Mouse (Mus musculus): ENCODE measurements around the gene Ywhag. TPM values are rescaled to one million over a fixed set of nuclear protein-coding genes. Genes with fewer than 3 reads are reported as not detected.

Gene Ywhag
- total RNA-seq, 2 experiments from 2014 or later: 1,175 to 1,315 TPM

- no peak for DNase-seq (ENCODE audit: low spot score in 2 of 2)
- intact Hi-C loops (cut with DNase I): no loop called here
Observed at GRCm38 (mm10) chr5:135917327-135918058, 16.9 kb downstream of the Ywhag start.

DNA sequence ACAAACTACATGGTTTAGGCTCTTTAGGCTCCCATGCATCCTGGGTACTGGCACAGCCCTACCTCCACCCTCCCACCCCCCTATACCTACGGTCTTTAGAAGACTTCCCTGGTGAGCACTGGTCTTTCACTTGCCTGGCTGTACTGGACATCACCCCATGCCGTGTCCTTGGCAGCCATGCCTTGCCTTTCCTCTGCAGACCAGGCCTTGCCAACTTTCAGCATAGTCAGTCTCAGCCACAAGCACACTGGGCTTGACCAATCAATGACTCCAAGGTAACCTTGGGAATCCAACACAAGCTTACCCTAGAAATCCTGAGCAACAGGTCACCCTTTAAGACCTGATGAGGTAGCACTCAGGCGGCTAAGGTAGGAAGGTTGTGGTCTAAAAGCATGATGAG is 17.8 kb downstream of the Ywhag start:
- DNase-seq (ENCODE audit: low spot score in 2 of 2): no peak
- intact Hi-C loops (cut with DNase I): no loop called here

- intact Hi-C loops (cut with DNase I): no loop called here
Observed at GRCm38 (mm10) chr5:135916051-135916565, 18.3 kb downstream of the Ywhag start.

GRCm38 (mm10) chr5:135914156-135914555 is 20.3 kb downstream of the Ywhag start:
- intact Hi-C loops (cut with DNase I): no loop called here

More at GRCm38 (mm10) chr5:135916051-135916565, 18.3 kb downstream of the Ywhag start:
- DNase-seq (ENCODE audit: low spot score in 2 of 2): no peak

DNA sequence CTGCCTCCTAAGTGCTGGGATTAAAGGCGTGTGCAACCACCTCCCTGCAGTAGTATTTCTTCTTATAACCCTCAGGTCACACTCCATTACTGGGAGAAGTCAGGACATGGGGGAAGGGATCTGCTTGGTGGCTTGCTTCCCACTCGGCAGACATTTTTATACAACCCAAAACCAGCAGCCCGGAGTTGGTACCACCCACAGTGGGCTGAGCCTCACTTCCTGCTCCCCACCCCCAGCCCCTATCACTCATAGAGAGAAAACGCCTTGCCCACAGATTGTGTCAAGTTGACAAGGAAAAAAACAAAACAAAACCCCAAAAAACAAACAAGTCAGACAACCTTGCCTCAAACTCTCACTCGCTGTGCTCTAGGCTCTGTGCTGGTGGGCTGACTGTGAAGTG is 21.2 kb downstream of the Ywhag start:
- no peak for DNase-seq (ENCODE audit: low spot score in 2 of 2)
- intact Hi-C loops (cut with DNase I): no loop called here

More at GRCm38 (mm10) chr5:135914156-135914555, 20.3 kb downstream of the Ywhag start:
- no peak for DNase-seq (ENCODE audit: low spot score in 2 of 2)

DNA sequence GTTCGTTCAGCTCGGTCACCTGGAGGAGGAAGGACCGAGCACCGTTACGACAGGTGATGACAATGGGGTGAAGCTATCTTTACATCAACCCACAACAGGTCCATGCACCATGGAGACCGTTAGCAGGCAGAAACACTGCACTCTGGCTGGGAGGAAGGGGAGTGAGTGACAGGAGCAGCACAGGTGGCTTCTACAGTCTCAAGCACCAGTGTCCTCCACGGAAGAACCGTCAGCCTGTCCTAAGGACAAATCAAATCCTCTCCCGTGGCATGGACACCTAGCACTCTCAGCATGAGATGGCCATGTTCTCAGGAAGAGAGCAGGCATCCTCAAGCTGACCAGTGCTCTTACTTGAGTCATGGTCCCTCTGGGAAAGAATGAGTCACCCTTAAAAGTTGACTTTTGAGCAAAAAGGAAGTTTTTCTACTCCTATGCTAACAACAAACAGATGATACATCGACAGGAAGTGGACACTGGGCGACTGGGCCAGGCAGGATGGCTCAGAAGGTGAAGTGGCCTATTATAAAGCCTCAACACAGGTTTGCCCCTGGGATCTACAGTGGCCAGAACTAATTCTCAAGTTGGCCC is 22.7 kb downstream of the Ywhag start:
- DNase-seq (ENCODE audit: low spot score in 2 of 2): no peak
- intact Hi-C loops (cut with DNase I): loop anchor here (2.0 kb wide), 1 partner anchor 15 kb away; no protein-coding TSS in a partner anchor

DNA sequence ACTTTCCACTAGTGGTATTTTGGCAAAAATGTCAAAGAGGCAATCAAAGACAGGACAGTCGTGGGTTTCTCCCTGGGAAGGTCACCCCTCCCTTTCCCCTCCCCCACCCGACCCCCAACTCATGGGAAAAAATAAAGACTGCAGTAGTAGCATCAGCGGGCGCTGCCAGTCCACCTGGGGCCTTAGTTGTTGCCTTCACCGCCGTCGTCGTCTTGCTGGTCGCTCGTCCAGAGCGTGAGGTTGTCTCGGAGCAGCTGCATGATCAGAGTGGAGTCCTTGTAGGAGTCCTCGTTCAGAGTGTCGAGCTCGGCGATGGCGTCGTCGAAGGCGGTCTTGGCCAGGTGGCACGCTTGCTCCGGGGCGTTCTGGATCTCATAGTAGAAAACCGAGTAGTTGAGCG is 23.6 kb downstream of the Ywhag start:
- intact Hi-C loops (cut with DNase I): loop anchor here (2.0 kb wide), 1 partner anchor 16 kb away; no protein-coding TSS in a partner anchor

DNA sequence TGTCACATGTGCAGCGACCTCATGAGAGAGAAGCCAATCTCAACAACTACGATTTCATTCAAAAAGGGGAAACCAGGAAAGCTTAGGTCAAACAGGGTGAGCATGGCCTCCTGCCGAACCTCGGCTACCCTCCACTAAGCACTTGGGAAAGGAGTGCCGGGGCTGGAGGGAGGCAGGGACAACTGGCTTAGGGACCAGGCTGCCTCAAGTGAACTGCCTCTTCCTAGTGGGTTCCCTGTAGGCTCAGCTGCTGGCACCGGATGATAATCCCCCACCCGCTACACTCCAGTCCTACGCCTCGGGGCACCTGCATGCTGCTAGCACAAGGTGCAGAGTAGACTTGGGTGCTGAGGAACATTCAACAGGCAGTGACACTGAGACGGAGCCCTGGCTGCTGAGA is 24.8 kb downstream of the Ywhag start:
- intact Hi-C loops (cut with DNase I): loop anchor here (2.0 kb wide), 1 partner anchor 17 kb away; no protein-coding TSS in a partner anchor

More for the DNA sequence above, 23.6 kb downstream of the Ywhag start:
- no peak for DNase-seq (ENCODE audit: low spot score in 2 of 2)

DNA sequence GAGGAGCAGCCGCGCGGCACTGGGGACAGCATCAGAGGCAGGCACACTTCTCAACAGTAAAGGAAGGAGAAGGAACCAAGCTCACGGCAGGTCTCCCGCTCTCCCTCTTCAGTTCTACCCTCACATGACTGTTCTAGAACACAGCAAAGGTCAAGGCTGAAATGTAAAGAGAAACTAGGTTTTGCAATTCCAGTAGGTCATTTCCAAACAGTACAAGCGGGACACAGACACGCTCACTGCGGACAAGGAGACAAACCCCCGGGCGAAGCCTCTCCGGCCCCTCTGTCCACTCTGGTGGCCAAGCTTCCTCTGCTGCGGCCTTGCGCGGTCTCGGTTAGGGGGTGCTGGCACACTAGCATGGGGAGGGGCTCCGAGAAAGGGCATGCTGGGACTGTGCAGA is 25.4 kb downstream of the Ywhag start:
- peak in 1 of 2 experiments; percentile 25 for DNase-seq (ENCODE audit: low spot score in 2 of 2)
- intact Hi-C loops (cut with DNase I): no loop called here

More for the DNA sequence above, 24.8 kb downstream of the Ywhag start:
- DNase-seq (ENCODE audit: low spot score in 2 of 2): peak in 1 of 2 experiments; percentile 33

DNA sequence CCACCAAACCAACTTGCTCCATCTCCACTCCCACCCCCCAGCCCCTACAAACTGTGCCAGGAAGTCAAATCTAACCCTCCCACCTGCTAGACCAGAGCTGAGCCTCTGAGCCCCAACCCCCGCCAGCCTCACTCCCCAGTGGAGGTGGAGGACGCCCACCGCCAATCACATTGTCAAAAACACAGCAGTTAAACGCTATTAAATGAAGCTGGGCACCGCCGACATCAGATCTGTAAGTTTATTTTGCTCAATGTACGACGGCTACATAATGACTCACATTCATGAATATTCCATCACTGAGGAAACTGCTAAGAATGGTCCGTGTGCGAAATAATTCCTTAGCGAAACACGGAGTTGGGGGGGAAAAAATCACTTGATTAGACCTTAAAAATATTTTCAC is 26.2 kb downstream of the Ywhag start:
- peak; percentile 42 to 59 for DNase-seq (ENCODE audit: low spot score in 2 of 2)
- intact Hi-C loops (cut with DNase I): no loop called here

- intact Hi-C loops (cut with DNase I): no loop called here
- DNase-seq (ENCODE audit: low spot score in 2 of 2): no peak
Observed at GRCm38 (mm10) chr5:135907256-135907655, 27.2 kb downstream of the Ywhag start.

DNA sequence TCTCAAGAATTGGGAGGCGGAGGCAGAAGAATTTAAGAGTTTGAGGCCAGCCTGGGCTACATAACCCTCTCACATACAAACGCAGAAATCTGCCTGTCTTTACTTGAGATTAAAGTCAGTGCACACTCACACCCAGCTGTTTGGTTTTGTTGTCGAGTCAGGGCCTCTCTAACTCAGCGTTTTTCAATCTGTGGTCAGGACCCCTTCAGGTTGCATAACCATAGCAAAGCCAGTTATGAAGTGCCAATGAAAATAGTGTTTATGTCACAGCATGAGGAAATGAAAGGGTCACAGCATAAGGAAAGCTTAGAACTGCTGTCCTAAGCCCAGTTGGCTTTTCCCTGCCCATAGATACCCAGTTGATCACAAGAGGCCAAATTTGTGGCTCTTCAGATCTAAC is 27.6 kb downstream of the Ywhag start:
- intact Hi-C loops (cut with DNase I): no loop called here
- no peak for DNase-seq (ENCODE audit: low spot score in 2 of 2)

- intact Hi-C loops (cut with DNase I): loop anchor here (2.0 kb wide), 1 partner anchor 57 kb away; no protein-coding TSS in a partner anchor
- no peak for DNase-seq (ENCODE audit: low spot score in 2 of 2)
Observed at GRCm38 (mm10) chr5:135905320-135906225, 28.8 kb downstream of the Ywhag start.

- intact Hi-C loops (cut with DNase I): loop anchor here (2.0 kb wide), 1 partner anchor 59 kb away; no protein-coding TSS in a partner anchor
- no peak for DNase-seq (ENCODE audit: low spot score in 2 of 2)
Observed at GRCm38 (mm10) chr5:135904259-135904658, 30.2 kb downstream of the Ywhag start.

GRCm38 (mm10) chr5:135903551-135904151 is 30.8 kb downstream of the Ywhag start:
- intact Hi-C loops (cut with DNase I): loop anchor here (1.0 to 2.0 kb wide), 2 partner anchors 31 to 59 kb away; partner anchors contain the start of gene Ywhag

GRCm38 (mm10) chr5:135903058-135903457 is 31.4 kb downstream of the Ywhag start:
- DNase-seq (ENCODE audit: low spot score in 2 of 2): peak in 1 of 2 experiments; percentile 26
- intact Hi-C loops (cut with DNase I): loop anchor here (1.0 kb wide), 1 partner anchor 31 kb away; the partner anchor contains the start of gene Ywhag

More at GRCm38 (mm10) chr5:135903551-135904151, 30.8 kb downstream of the Ywhag start:
- DNase-seq (ENCODE audit: low spot score in 2 of 2): peak; percentile 93

DNA sequence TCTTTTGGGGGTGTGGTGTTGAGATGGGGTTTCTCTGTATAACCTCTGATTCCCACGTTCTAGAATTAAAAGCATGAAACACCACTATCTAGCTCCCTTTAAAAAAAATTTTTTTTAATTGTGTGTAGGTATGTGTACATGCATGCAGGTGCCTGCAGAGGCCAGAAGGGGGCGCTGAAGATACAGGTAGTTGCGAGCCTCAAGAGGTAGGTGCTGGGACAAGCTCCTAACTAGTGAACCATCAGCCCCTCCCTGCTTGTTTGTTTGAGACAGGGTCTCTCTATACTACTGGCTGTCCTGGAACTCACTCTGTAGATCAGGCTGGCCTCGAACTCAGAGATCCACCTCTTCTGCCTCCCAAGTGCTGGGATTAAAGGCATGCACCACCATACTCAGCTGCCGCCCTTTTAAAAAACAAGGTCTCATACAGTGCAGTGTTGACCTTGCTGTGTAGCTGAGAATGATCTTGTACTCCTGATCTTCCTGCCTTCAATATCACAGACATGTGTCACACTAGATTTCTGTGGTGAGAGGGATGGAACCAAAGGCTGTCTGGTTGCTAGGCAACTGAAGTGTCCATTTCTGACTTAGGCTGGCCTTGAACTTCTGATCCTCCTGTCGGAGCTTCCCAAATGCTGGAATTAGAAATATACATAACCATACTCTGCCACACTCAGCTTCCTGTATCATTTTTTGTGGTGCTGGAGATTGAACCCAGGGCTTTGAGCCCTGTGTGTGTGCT is 32.9 kb downstream of the Ywhag start:
- intact Hi-C loops (cut with DNase I): no loop called here
- no peak for DNase-seq (ENCODE audit: low spot score in 2 of 2)

DNA sequence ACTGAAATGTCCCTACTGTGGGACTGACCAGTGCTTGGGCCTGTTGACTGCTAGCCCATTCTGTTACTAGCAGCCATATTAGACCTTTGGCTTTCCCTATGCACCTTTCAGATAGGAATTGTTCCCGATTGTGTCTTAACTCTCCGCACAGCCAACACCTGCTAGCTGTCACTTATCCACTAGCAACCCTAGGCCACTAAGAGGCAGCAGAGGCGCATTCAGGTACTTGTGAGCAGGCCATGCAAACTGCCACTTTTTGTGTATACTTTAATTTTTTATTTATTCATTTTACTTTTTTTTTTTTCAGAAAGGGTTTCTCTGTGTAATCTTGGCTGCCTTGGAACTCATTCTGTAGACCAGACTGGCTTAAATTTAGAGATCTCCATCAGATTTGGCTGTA is 33.7 kb downstream of the Ywhag start:
- intact Hi-C loops (cut with DNase I): no loop called here
- DNase-seq (ENCODE audit: low spot score in 2 of 2): no peak
